Mouse (Mus musculus): Measurements from ENCODE around the gene Ints14. TPM values are rescaled to one million over a fixed set of nuclear protein-coding genes. Genes with fewer than 3 reads are reported as not detected.

Ints14 gene
- 29.2 and 36.6 TPM in 2 replicates for polyA plus RNA-seq (2012; ENCODE audit: low replicate concordance)

GRCm38 (mm10) chr9:64960117-64960977, at the start of gene Ints14:
Gene Ints14, plus strand, starts transcription at chr9:64960905.

GRCm38 (mm10) chr9:64951161-64951657, 9.5 kb upstream of the Ints14 start, which contains the start of gene Slc24a1:
Gene Slc24a1, minus strand, starts transcription at chr9:64951607.

GRCm38 (mm10) chr9:65020991-65021886, 60.5 kb downstream of the Ints14 start, which contains the start of gene Hacd3:
Gene Hacd3, minus strand, starts transcription at chr9:65021693.

GRCm38 (mm10) chr9:65032269-65033108, 71.8 kb downstream of the Ints14 start, which contains the start of gene Dpp8:
Gene Dpp8, plus strand, starts transcription at chr9:65032414.

Other genes starting within 250 kb of the Ints14 start
- 89.2 and 150 TPM in 2 replicates for gene Rab11a, start 223.1 kb upstream of the Ints14 start, polyA plus RNA-seq (2012; ENCODE audit: low replicate concordance)
- gene Dennd4a, start 149.6 kb upstream of the Ints14 start, polyA plus RNA-seq (2012; ENCODE audit: low replicate concordance): 29.7 and 38.3 TPM in 2 replicates
- not detected in 2 replicates for gene Slc24a1, start 9.3 kb upstream of the Ints14 start, polyA plus RNA-seq (2012; ENCODE audit: low replicate concordance)
- gene Hacd3, start 60.8 kb downstream of the Ints14 start, polyA plus RNA-seq (2012; ENCODE audit: low replicate concordance): 3.9 and 6.0 TPM in 2 replicates
- gene Dpp8, start 71.5 kb downstream of the Ints14 start, polyA plus RNA-seq (2012; ENCODE audit: low replicate concordance): 5.8 and 9.9 TPM in 2 replicates
- gene Igdcc4, start 140.6 kb downstream of the Ints14 start, polyA plus RNA-seq (2012; ENCODE audit: low replicate concordance): 0.06 and 0.25 TPM in 2 replicates
- gene Igdcc3, start 180.3 kb downstream of the Ints14 start, polyA plus RNA-seq (2012; ENCODE audit: low replicate concordance): 0.17 TPM in 1 of 2 replicates, not detected in the other
- 6.9 and 7.6 TPM in 2 replicates for gene Parp16, start 234.4 kb downstream of the Ints14 start, polyA plus RNA-seq (2012; ENCODE audit: low replicate concordance)